Mouse (Mus musculus) midbrain, embryonic 11.5 days (tissue): ENCODE measurements around the gene Dgki. TPM values are rescaled to one million over a fixed set of nuclear protein-coding genes. Genes with fewer than 3 reads are reported as not detected.

Source experiments
- ATAC-seq: fragments of 200-750 bp; cut with Nextera tagmentation; 2 replicates; pipeline ENCODE4 v1.8.0; 2017; ENCODE audit warnings: moderate TSS enrichment, moderate library complexity; ENCODE audit not compliant: low FRiP score
- DNase-seq: peaks from one replicate; pipeline ENCODE4 v3.0.0; 2015; ENCODE audit warnings: low spot score; ENCODE audit errors: missing footprints
- H3K27ac ChIP-seq: fragments of 300-500 bp; sonication (generic); 2 replicates; pipeline ENCODE4 v1.5.1; 2014; ENCODE audit warnings: low read depth, low read length
- H3K27me3 ChIP-seq: fragments of 300-500 bp; sonication (generic); 2 replicates; pipeline ENCODE4 v1.6.1; 2014; ENCODE audit warnings: mild to moderate bottlenecking, low read length, moderate library complexity, mixed read lengths; ENCODE audit not compliant: control insufficient read depth, insufficient read depth
- H3K36me3 ChIP-seq: fragments of 300-500 bp; sonication (generic); 2 replicates; pipeline ENCODE4 v1.6.1; 2014; ENCODE audit warnings: mild to moderate bottlenecking, low read length, moderate library complexity, mixed read lengths; ENCODE audit not compliant: control insufficient read depth, insufficient read depth
- H3K4me1 ChIP-seq: fragments of 300-500 bp; sonication (generic); 2 replicates; pipeline ENCODE4 v1.6.1; 2014; ENCODE audit warnings: low read length; ENCODE audit not compliant: control insufficient read depth, insufficient read depth
- H3K4me2 ChIP-seq: fragments of 300-500 bp; sonication (generic); 2 replicates; pipeline ENCODE4 v1.6.1; 2014; ENCODE audit warnings: mild to moderate bottlenecking, moderate library complexity
- H3K4me3 ChIP-seq: fragments of 300-500 bp; sonication (generic); 2 replicates; pipeline ENCODE4 v1.5.1; 2014; ENCODE audit warnings: low read depth, low read length
- H3K9ac ChIP-seq: fragments of 300-500 bp; sonication (generic); 2 replicates; pipeline ENCODE4 v1.6.1; 2014; ENCODE audit warnings: low read length
- H3K9me3 ChIP-seq: fragments of 300-500 bp; sonication (generic); 2 replicates; pipeline ENCODE4 v1.6.1; 2016; ENCODE audit warnings: low read length; ENCODE audit not compliant: control insufficient read depth
- WGBS: fragments of 180-500 bp; shearing (Covaris S2); extraction: QIAGEN DNeasy Blood & Tissue Kit; methylation state at CpG from one replicate; pipeline ENCODE4 v1.1.7; 2014; 5-methylcytosine and 5-hydroxymethylcytosine counted together
- polyA plus RNA-seq: library from polyadenylated mRNA; unstranded; fragments of >200 nt; fragmentation: Nextera tagmentation; extraction: Ambion mirVana; gene quantifications from 2 replicates; pipeline ENCODE4 v1.2.1, GENCODE M21; 2014

Gene Dgki
- polyA plus RNA-seq, 1 experiment from 2014 or later = 2.1 TPM

GRCm38 (mm10) chr6:37089148-37090111 lies 210.6 kb downstream of the Dgki start:
- no peaks in the 10 kb centered on the region for H3K4me1 ChIP-seq
- no peaks in the 10 kb centered on the region for H3K36me3 ChIP-seq
- H3K27ac ChIP-seq = no peak overlapping the region
- DNase-seq (no peak), ATAC-seq (peak; percentile 67; the same call in 1 of the 2 replicates)
- H3K27me3 ChIP-seq = no peaks in the 10 kb centered on the region
- no peaks in the 10 kb centered on the region for H3K9me3 ChIP-seq
- H3K9ac ChIP-seq = no peak overlapping the region
- WGBS = 43% methylated on average over 8 of the region's 8 CpGs
- no peak overlapping the region for H3K4me2 ChIP-seq
- no peak overlapping the region for H3K4me3 ChIP-seq

GRCm38 (mm10) chr6:37082990-37083389 lies 217.0 kb downstream of the Dgki start:
- Histone ChIP-seq H3K27ac (no peak overlapping the region), H3K4me3 (no peak overlapping the region), H3K27me3 (no peaks in the 10 kb centered on the region), H3K4me1 (no peaks in the 10 kb centered on the region), H3K4me2 (no peak overlapping the region), H3K9me3 (no peaks in the 10 kb centered on the region), H3K9ac (no peak overlapping the region), H3K36me3 (no peaks in the 10 kb centered on the region)
- 93% methylated on average over 3 of the region's 3 CpGs for WGBS
- DNase-seq (no peak), ATAC-seq (no peak)

GRCm38 (mm10) chr6:37072401-37073016 lies 227.5 kb downstream of the Dgki start:
- Histone ChIP-seq H3K9ac (no peak overlapping the region), H3K27me3 (no peaks in the 10 kb centered on the region), H3K4me1 (no peaks in the 10 kb centered on the region), H3K36me3 (no peaks in the 10 kb centered on the region), H3K27ac (no peak overlapping the region), H3K4me3 (no peak overlapping the region), H3K9me3 (no peaks in the 10 kb centered on the region), H3K4me2 (no peak overlapping the region)
- 77% methylated on average over 9 of the region's 9 CpGs for WGBS
- DNase-seq (no peak), ATAC-seq (no peak)

- Histone ChIP-seq H3K4me2 (no peak overlapping the region), H3K4me3 (no peak overlapping the region), H3K36me3 (no peaks in the 10 kb centered on the region), H3K9me3 (no peaks in the 10 kb centered on the region), H3K9ac (no peak overlapping the region), H3K27me3 (no peaks in the 10 kb centered on the region), H3K4me1 (no peaks in the 10 kb centered on the region), H3K27ac (no peak overlapping the region)
- no peak for DNase-seq
- 0 out of 2 replicates have a peak, but pooled peaks have one; percentile 48 for ATAC-seq
- WGBS = 71% methylated on average over 14 of the region's 14 CpGs
Measured at GRCm38 (mm10) chr6:37069836-37070600, 230.0 kb downstream of the Dgki start.

GRCm38 (mm10) chr6:37068737-37069136 lies 231.2 kb downstream of the Dgki start:
- no peak overlapping the region for H3K27ac ChIP-seq
- WGBS = 86% methylated on average over 6 of the region's 6 CpGs

GRCm38 (mm10) chr6:37067357-37067756 lies 232.6 kb downstream of the Dgki start:
- Histone ChIP-seq H3K36me3 (no peaks in the 10 kb centered on the region), H3K4me3 (no peak overlapping the region), H3K27me3 (no peaks in the 10 kb centered on the region), H3K4me2 (no peak overlapping the region), H3K4me1 (no peaks in the 10 kb centered on the region; the same call in 1 of the 2 replicates), H3K9ac (no peak overlapping the region), H3K27ac (no peak overlapping the region), H3K9me3 (no peaks in the 10 kb centered on the region)
- ATAC-seq (no peak), DNase-seq (no peak)
- 74% methylated on average over 1 of the region's 1 CpGs for WGBS

More at GRCm38 (mm10) chr6:37068737-37069136, 231.2 kb downstream of the Dgki start:
- no peaks in the 10 kb centered on the region for H3K9me3 ChIP-seq
- no peak for ATAC-seq
- no peaks in the 10 kb centered on the region for H3K27me3 ChIP-seq
- no peaks in the 10 kb centered on the region; the same call in 1 of the 2 replicates for H3K4me1 ChIP-seq
- H3K4me2 ChIP-seq = no peak overlapping the region
- no peak overlapping the region for H3K9ac ChIP-seq
- no peak for DNase-seq
- no peaks in the 10 kb centered on the region for H3K36me3 ChIP-seq
- no peak overlapping the region for H3K4me3 ChIP-seq

- no peak overlapping the region for H3K4me2 ChIP-seq
- no peak overlapping the region for H3K9ac ChIP-seq
- H3K27ac ChIP-seq = no peak overlapping the region
- no peak for ATAC-seq
- whole genome bisulfite sequencing = 56% methylated on average over 10 of the region's 10 CpGs
- no peaks in the 10 kb centered on the region for H3K36me3 ChIP-seq
- no peak for DNase-seq
- H3K4me3 ChIP-seq = no peak overlapping the region
- H3K27me3 ChIP-seq = no peaks in the 10 kb centered on the region
- no peaks in the 10 kb centered on the region; the same call in 1 of the 2 replicates for H3K4me1 ChIP-seq
- no peaks in the 10 kb centered on the region for H3K9me3 ChIP-seq
Measured at GRCm38 (mm10) chr6:37064214-37064830, 235.7 kb downstream of the Dgki start.

- WGBS = 92% methylated on average over 7 of the region's 7 CpGs
- H3K27me3 ChIP-seq = no peaks in the 10 kb centered on the region
- H3K4me1 ChIP-seq = no peaks in the 10 kb centered on the region; the same call in 1 of the 2 replicates
- H3K9me3 ChIP-seq = no peaks in the 10 kb centered on the region
- H3K4me3 ChIP-seq = no peak overlapping the region
- ATAC-seq (no peak), DNase-seq (no peak)
- no peaks in the 10 kb centered on the region for H3K36me3 ChIP-seq
- no peak overlapping the region for H3K27ac ChIP-seq
- H3K4me2 ChIP-seq = no peak overlapping the region
- no peak overlapping the region for H3K9ac ChIP-seq
Measured at GRCm38 (mm10) chr6:37063266-37063665, 236.7 kb downstream of the Dgki start.
